Comparison of ENCODE assay signal across 33 mouse cellular contexts in the genomic region with DNA sequence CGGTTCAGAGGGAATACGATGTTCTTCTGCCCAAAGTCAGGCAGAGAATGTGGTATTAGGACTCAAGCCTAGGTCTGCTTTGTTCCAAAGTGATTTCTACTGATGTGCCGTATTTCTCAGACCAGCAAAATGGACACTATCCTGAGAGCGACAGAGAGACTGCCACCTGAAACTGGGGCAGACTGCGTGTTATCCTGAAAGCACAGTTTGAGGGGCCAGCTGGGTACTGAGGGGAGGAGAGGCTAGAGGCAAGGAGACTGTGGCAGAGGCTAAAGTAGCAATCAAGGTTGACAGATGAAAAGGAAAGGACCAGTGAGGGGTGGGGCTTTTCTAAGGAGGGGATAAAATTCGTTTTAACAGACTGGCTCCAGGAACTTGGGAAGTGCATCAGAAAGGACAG. TPM values are rescaled to one million over a fixed set of nuclear protein-coding genes. Genes with fewer than 3 reads are reported as not detected.
DNase-seq lines count a peak whose midpoint lies in the region; ATAC-seq and TF ChIP-seq lines count a peak whose summit lies in the region.
"Had no signal": no experiment of that assay in that cellular context is flagged by ENCODE, and none has a peak within 500 bp of the region (broad histone marks: within the 10 kb centered on the region; RNA-seq: fewer than 3 reads in every experiment).

No protein-coding gene starts in this region.

- no peaks in the 10 kb centered on the region for H3K79me2 ChIP-seq in heart, adult 2 months (replicated peaks; ENCODE audit: control insufficient read depth, insufficient read depth, low read length)

- no peak for ATAC-seq in heart, embryonic 12.5 days (ENCODE audit: insufficient number of reproducible peaks, low FRiP score)
- ATAC-seq in heart, embryonic 15.5 days (replicated peaks; ENCODE audit: insufficient number of reproducible peaks, insufficient read depth, low FRiP score, low read depth): no peak
- ATAC-seq: forebrain, embryonic 14.5 days; forebrain, postnatal 0 days; intestine, postnatal 0 days; Patski had no signal

- H3K4me1 ChIP-seq in heart, adult 2 months (ENCODE audit: control insufficient read depth, insufficient read depth, low read length): peaks cover 13% of the 10 kb centered on the region
- peaks cover 77% of the 10 kb centered on the region for H3K4me1 ChIP-seq in heart, embryonic 12.5 days (replicated peaks)
- peaks cover 67% of the 10 kb centered on the region for H3K4me1 ChIP-seq in heart, embryonic 15.5 days (replicated peaks)
- H3K4me1 ChIP-seq in lung, adult 2 months (ENCODE audit: control insufficient read depth, insufficient read depth, low read length): peaks cover 3% of the 10 kb centered on the region

- intact Hi-C loops in heart, adult 2 months (cut with DNase I): no loop called here
- intact Hi-C loops in heart, postnatal 25 days (cut with DNase I): no loop called here
- intact Hi-C loops in heart, postnatal 10 days (cut with DNase I): no loop called here
- intact Hi-C loops in left cerebral cortex, adult 2 months (cut with DNase I): loop anchor here (5.0 kb wide), 1 partner anchor 34 kb away; the partner anchor contains the start of gene Myh6

- TF ChIP-seq EP300 in heart, adult 2 months (IDR thresholded peaks at IDR 0.05; ENCODE audit: insufficient read depth, low read depth, low read length): peak; percentile 68; the same call in 1 of the 2 replicates

- no peak overlapping the region; the same call in 1 of the 2 replicates for H3K27ac ChIP-seq in heart, adult 2 months
- peak overlapping the region; percentile 35; the same call in 1 of the 2 replicates for H3K27ac ChIP-seq in heart, embryonic 12.5 days (ENCODE audit: poor library complexity, severe bottlenecking)
- H3K27ac ChIP-seq in heart, embryonic 15.5 days: peak overlapping the region; percentile 6; the same call in 1 of the 2 replicates
- no peak overlapping the region for H3K27ac ChIP-seq in left cerebral cortex, adult 2 months
- H3K27ac ChIP-seq: forebrain, embryonic 10.5 days; gastrocnemius, adult 2 months; hindbrain, embryonic 12.5 days; hindbrain, embryonic 15.5 days had no signal

- no peak for TF ChIP-seq CTCF in heart, adult 2 months (IDR thresholded peaks at IDR 0.05)
- no peak for TF ChIP-seq CTCF in left cerebral cortex, adult 2 months (IDR thresholded peaks at IDR 0.05)
- TF ChIP-seq CTCF in lung, adult 2 months (IDR thresholded peaks at IDR 0.05; ENCODE audit: insufficient read depth, low read length): no peak

- no peaks in the 10 kb centered on the region for H3K27me3 ChIP-seq in heart, adult 2 months (ENCODE audit: control insufficient read depth, insufficient read depth, low read length)
- peaks cover 18% of the 10 kb centered on the region; the same call in 1 of the 2 replicates for H3K27me3 ChIP-seq in heart, embryonic 12.5 days (replicated peaks)
- H3K27me3 ChIP-seq in heart, embryonic 15.5 days: no peaks in the 10 kb centered on the region
- H3K27me3 ChIP-seq: hindbrain, embryonic 12.5 days; hindbrain, embryonic 15.5 days had no signal

- no peak for DNase-seq in heart, adult 2 months
- no peak for DNase-seq in heart, postnatal 25 days (ENCODE audit: low spot score)
- no peak for DNase-seq in heart, adult 9 months (ENCODE audit: low spot score in 2 of 2)
- DNase-seq in heart, postnatal 10 days: peak; percentile 7 to 32
- DNase-seq in left cerebral cortex, adult 2 months (ENCODE audit: extremely low spot score in 1 of 2, low spot score in 2 of 2): no peak
- DNase-seq in lung, adult 2 months: no peak
- DNase-seq: adrenal gland, postnatal 10 days; adrenal gland, postnatal 36 days; cerebellum, adult 18-20 months; cerebellum, adult 9-10 months; cerebellum, postnatal 14 days; forebrain, postnatal 0 days; gastrocnemius, adult 2 months; gastrocnemius, postnatal 14 days; kidney, adult 2 months had no signal

- TF ChIP-seq POLR2A in heart, adult 2 months (IDR thresholded peaks at IDR 0.05; ENCODE audit: insufficient read depth, low read depth, low read length): peak; percentile 73; the same call in 1 of the 2 replicates
- no peak for TF ChIP-seq POLR2A in lung, adult 2 months (IDR thresholded peaks at IDR 0.05; ENCODE audit: borderline replicate concordance, extremely low read depth, low read depth, low read length)

- WGBS in heart, adult 2 months: 67% methylated on average over 6 of the region's 6 CpGs
- whole genome bisulfite sequencing in heart, embryonic 12.5 days: 76% methylated on average over 6 of the region's 6 CpGs
- WGBS in heart, embryonic 15.5 days: 78% methylated on average over 6 of the region's 6 CpGs
- 83% methylated on average over 6 of the region's 6 CpGs for WGBS in lung, adult 2 months

- H3K4me3 ChIP-seq in heart, adult 2 months: no peak overlapping the region
- no peak overlapping the region for H3K4me3 ChIP-seq in heart, embryonic 12.5 days
- no peak overlapping the region for H3K4me3 ChIP-seq in heart, embryonic 15.5 days
- no peak overlapping the region for H3K4me3 ChIP-seq in left cerebral cortex, adult 2 months
- no peak overlapping the region for H3K4me3 ChIP-seq in lung, adult 2 months (replicated peaks; ENCODE audit: extremely low read depth, low read depth, low read length)
- H3K4me3 ChIP-seq: forebrain, embryonic 10.5 days; gastrocnemius, adult 2 months; hindbrain, embryonic 12.5 days; hindbrain, embryonic 15.5 days had no signal

- H3K9ac ChIP-seq in heart, adult 2 months (ENCODE audit: low read depth, low read length): no peak overlapping the region
- H3K9ac ChIP-seq in heart, embryonic 12.5 days: 0 out of 2 replicates have a peak overlapping the region, but pooled peaks have one; percentile 21
- no peak overlapping the region for H3K9ac ChIP-seq in heart, embryonic 15.5 days
- H3K9ac ChIP-seq: forebrain, postnatal 0 days; hindbrain, embryonic 12.5 days; hindbrain, embryonic 15.5 days had no signal

- H3K9me3 ChIP-seq in heart, embryonic 12.5 days (replicated peaks): peaks cover 4% of the 10 kb centered on the region; the same call in 1 of the 2 replicates
- H3K9me3 ChIP-seq in heart, embryonic 15.5 days (replicated peaks): no peaks in the 10 kb centered on the region
- H3K9me3 ChIP-seq: forebrain, embryonic 10.5 days; G1E; hindbrain, embryonic 12.5 days; hindbrain, embryonic 15.5 days had no signal

- H3K36me3 ChIP-seq in heart, adult 2 months (ENCODE audit: control insufficient read depth, insufficient read depth, low read length): no peaks in the 10 kb centered on the region
- H3K36me3 ChIP-seq in heart, embryonic 12.5 days: peaks cover 7% of the 10 kb centered on the region
- no peaks in the 10 kb centered on the region for H3K36me3 ChIP-seq in heart, embryonic 15.5 days
- H3K36me3 ChIP-seq: forebrain, embryonic 10.5 days; G1E; hindbrain, embryonic 12.5 days; hindbrain, embryonic 15.5 days had no signal

- no peak overlapping the region for H3K4me2 ChIP-seq in heart, embryonic 12.5 days
- no peak overlapping the region for H3K4me2 ChIP-seq in heart, embryonic 15.5 days
- H3K4me2 ChIP-seq: hindbrain, embryonic 12.5 days; hindbrain, embryonic 15.5 days had no signal

RNA-seq across cellular contexts. Expression of gene Myh7, which starts 6.4 kb away (rescaled TPM):
- 1,000 to 10,000 TPM; 1,935 to 2,240 TPM for total RNA-seq in heart, adult 2 months (2021)
- polyA plus RNA-seq in heart, adult 2 months (2012; rRNA removed): 19.8 and 29.5 TPM in 2 replicates
- 1,000 to 10,000 TPM; 2,164 to 2,361 TPM for total RNA-seq in heart, postnatal 25 days (2021)
- 5,583 and 5,934 TPM in 2 replicates for polyA plus RNA-seq in heart, embryonic 12.5 days (2016; fragmentation: Nextera tagmentation; extraction: Ambion mirVana)
- polyA plus RNA-seq in heart, embryonic 15.5 days (2015; fragmentation: Nextera tagmentation; extraction: Ambion mirVana): 4,763 and 4,914 TPM in 2 replicates
- 1,000 to 10,000 TPM; 1,842 to 1,858 TPM for total RNA-seq in heart, postnatal 10 days (2021)
- 10 to 100 TPM; 22.1 to 24.2 TPM for total RNA-seq in left cerebral cortex, adult 2 months (2021)
- polyA plus RNA-seq in lung, adult 2 months (2012; rRNA removed): 8.0 and 13.3 TPM in 2 replicates
- total RNA-seq: hematopoietic stem cell, adult 5-6 weeks had no signal

RNA-seq across cellular contexts. Expression of gene Ngdn, which starts 14.4 kb away (rescaled TPM):
- total RNA-seq in heart, adult 2 months (2021): 10 to 100 TPM; 25.9 to 28.9 TPM
- polyA plus RNA-seq in heart, adult 2 months (2012; rRNA removed): 10.1 and 19.6 TPM in 2 replicates
- total RNA-seq in heart, postnatal 25 days (2021): 10 to 100 TPM; 26.0 to 27.0 TPM
- 55.7 and 60.8 TPM in 2 replicates for polyA plus RNA-seq in heart, embryonic 12.5 days (2016; fragmentation: Nextera tagmentation; extraction: Ambion mirVana)
- 56.2 and 57.1 TPM in 2 replicates for polyA plus RNA-seq in heart, embryonic 15.5 days (2015; fragmentation: Nextera tagmentation; extraction: Ambion mirVana)
- total RNA-seq in heart, postnatal 10 days (2021): 10 to 100 TPM; 30.6 to 33.9 TPM
- total RNA-seq in left cerebral cortex, adult 2 months (2021): 10 to 100 TPM; 26.7 to 30.7 TPM
- polyA plus RNA-seq in lung, adult 2 months (2012; rRNA removed): 12.7 and 17.0 TPM in 2 replicates

RNA-seq across cellular contexts. Expression of gene Gm17428, which starts 24.1 kb away (rescaled TPM):
- not detected for total RNA-seq in heart, adult 2 months (2021)
- polyA plus RNA-seq in heart, adult 2 months (2012; rRNA removed): not detected in 2 replicates
- total RNA-seq in heart, postnatal 25 days (2021): not detected
- polyA plus RNA-seq in heart, embryonic 12.5 days (2016; fragmentation: Nextera tagmentation; extraction: Ambion mirVana): not detected in 2 replicates
- polyA plus RNA-seq in heart, embryonic 15.5 days (2015; fragmentation: Nextera tagmentation; extraction: Ambion mirVana): not detected in 2 replicates
- total RNA-seq in heart, postnatal 10 days (2021): not detected
- total RNA-seq in left cerebral cortex, adult 2 months (2021): not detected
- not detected in 2 replicates for polyA plus RNA-seq in lung, adult 2 months (2012; rRNA removed)
- total RNA-seq: adrenal gland, adult 18-20 months; adrenal gland, postnatal 10 days; adrenal gland, postnatal 36 days; CH12.LX; forebrain, postnatal 0 days; G1E; gastrocnemius, adult 2 months; gastrocnemius, postnatal 14 days; gastrocnemius, postnatal 4 days; hematopoietic stem cell, adult 5-6 weeks had no signal
- polyA plus RNA-seq: embryonic facial prominence, embryonic 11.5 days; embryonic facial prominence, embryonic 14.5 days; forebrain, embryonic 10.5 days; forebrain, embryonic 14.5 days; forebrain, postnatal 0 days; frontal cortex, adult 2 months; G1E; hindbrain, embryonic 12.5 days; hindbrain, embryonic 15.5 days; intestine, embryonic 14.5 days; intestine, postnatal 0 days; kidney, adult 2 months; kidney, embryonic 14.5 days; Patski had no signal

RNA-seq across cellular contexts. Expression of gene Myh6, which starts 34.1 kb away (rescaled TPM):
- over 10,000 TPM; 19,033 to 21,149 TPM for total RNA-seq in heart, adult 2 months (2021)
- polyA plus RNA-seq in heart, adult 2 months (2012; rRNA removed): 6,249 and 7,266 TPM in 2 replicates
- total RNA-seq in heart, postnatal 25 days (2021): over 10,000 TPM; 23,221 to 24,394 TPM
- 2,737 and 2,858 TPM in 2 replicates for polyA plus RNA-seq in heart, embryonic 12.5 days (2016; fragmentation: Nextera tagmentation; extraction: Ambion mirVana)
- polyA plus RNA-seq in heart, embryonic 15.5 days (2015; fragmentation: Nextera tagmentation; extraction: Ambion mirVana): 2,004 and 2,041 TPM in 2 replicates
- over 10,000 TPM; 20,580 to 20,870 TPM for total RNA-seq in heart, postnatal 10 days (2021)
- total RNA-seq in left cerebral cortex, adult 2 months (2021): 10 to 100 TPM in 1 of 2 experiments, 1 to 10 TPM in 1; 6.0 to 10.9 TPM
- polyA plus RNA-seq in lung, adult 2 months (2012; rRNA removed): 82.5 and 128 TPM in 2 replicates
- total RNA-seq: adrenal gland, postnatal 36 days; hematopoietic stem cell, adult 5-6 weeks had no signal

Comparison
In these comparisons a context has a peak if more than half of its experiments do, and no peak if none do; other contexts are left out.
1. DNase-seq: peak in heart, postnatal 10 days (2 of 2); none in heart, adult 2 months (0 of 2), heart, postnatal 25 days (single experiment), heart, adult 9 months (0 of 2), left cerebral cortex, adult 2 months (0 of 2) and lung, adult 2 months (single experiment).
2. H3K27ac ChIP-seq: peak in heart, embryonic 12.5 days (single experiment) and heart, embryonic 15.5 days (single experiment); none in heart, adult 2 months (single experiment) and left cerebral cortex, adult 2 months (single experiment).
3. RNA of gene Myh7, which starts 6.4 kb away (total RNA-seq): 2,164 to 2,361 TPM in heart, postnatal 25 days, 1,935 to 2,240 TPM in heart, adult 2 months and 1,842 to 1,858 TPM in heart, postnatal 10 days; 22.1 to 24.2 TPM in left cerebral cortex, adult 2 months; every median in the first group is over 10 times any median in the second.